26 mouse cellular contexts compared by ENCODE assay signal in genomic region chr19:33326706-33327641, GRCm38 (mm10).
DNase-seq lines count a peak whose midpoint lies in the region; ATAC-seq lines count a peak whose summit lies in the region.
"Had no signal": no experiment of that assay in that cellular context is flagged by ENCODE, and none has a peak within 500 bp of the region (broad histone marks: within the 10 kb centered on the region; RNA-seq: fewer than 3 reads in every experiment).

No protein-coding gene starts in this region.

- peak; percentile 53 for DNase-seq in forebrain, embryonic 14.5 days (ENCODE audit: low spot score)
- peak; percentile 42 for DNase-seq in Muller cell, postnatal 12 days (ENCODE audit: inconsistent ontology term)
- DNase-seq in fibroblast of lung, adult 2 months (ENCODE audit: low read depth) = peak; percentile 17
- DNase-seq in adrenal gland, adult 18-20 months (ENCODE audit: low spot score in 2 of 2) = no peak
- DNase-seq in yolk sac, embryonic 10.5 days (ENCODE audit: low spot score) = no peak
- no peak for DNase-seq in heart, postnatal 36 days
- DNase-seq: adrenal gland, postnatal 25 days; cerebellum, adult 18-20 months; cerebellum, postnatal 10 days; gastrocnemius, postnatal 25 days; heart, adult 11 months; kidney, adult 11 months; kidney, postnatal 36 days; liver, postnatal 0 days; lung, postnatal 4 days; right cerebral cortex, postnatal 4 days had no signal

- H3K9me3 ChIP-seq in forebrain, embryonic 14.5 days (replicated peaks; ENCODE audit: control insufficient read depth, low read length) = no peaks in the 10 kb centered on the region
- no peaks in the 10 kb centered on the region for H3K9me3 ChIP-seq in forebrain, embryonic 12.5 days
- H3K9me3 ChIP-seq: embryonic facial prominence, embryonic 13.5 days; heart, embryonic 12.5 days; limb, embryonic 13.5 days; liver, embryonic 12.5 days; midbrain, embryonic 13.5 days; neural tube, embryonic 13.5 days had no signal

- WGBS in forebrain, embryonic 14.5 days = 29% methylated on average over 4 of the region's 4 CpGs
- 35% methylated on average over 4 of the region's 4 CpGs for WGBS in forebrain, embryonic 12.5 days

- H3K9ac ChIP-seq in forebrain, embryonic 14.5 days (ENCODE audit: low read length) = no peak overlapping the region
- H3K9ac ChIP-seq in forebrain, embryonic 12.5 days = no peak overlapping the region
- H3K9ac ChIP-seq: embryonic facial prominence, embryonic 13.5 days; heart, embryonic 12.5 days; hindbrain, embryonic 14.5 days; limb, embryonic 13.5 days; liver, embryonic 12.5 days; liver, postnatal 0 days; midbrain, embryonic 13.5 days; neural tube, embryonic 13.5 days had no signal

- H3K27ac ChIP-seq in forebrain, embryonic 14.5 days (ENCODE audit: low read depth, low read length) = no peak overlapping the region
- no peak overlapping the region for H3K27ac ChIP-seq in forebrain, embryonic 12.5 days
- H3K27ac ChIP-seq: embryonic facial prominence, embryonic 13.5 days; hindbrain, embryonic 14.5 days; layer of hippocampus, adult 2 months; limb, embryonic 13.5 days; liver, embryonic 12.5 days; midbrain, embryonic 13.5 days; neural tube, embryonic 13.5 days had no signal

- H3K27me3 ChIP-seq in forebrain, embryonic 14.5 days (replicated peaks; ENCODE audit: control insufficient read depth, insufficient read depth, low read length) = no peaks in the 10 kb centered on the region
- no peaks in the 10 kb centered on the region for H3K27me3 ChIP-seq in forebrain, embryonic 12.5 days
- H3K27me3 ChIP-seq: embryonic facial prominence, embryonic 13.5 days; heart, embryonic 12.5 days; limb, embryonic 13.5 days; liver, embryonic 12.5 days; midbrain, embryonic 13.5 days; neural tube, embryonic 13.5 days had no signal

- H3K4me3 ChIP-seq in forebrain, embryonic 14.5 days (ENCODE audit: low read depth, low read length) = no peak overlapping the region
- H3K4me3 ChIP-seq in forebrain, embryonic 12.5 days (replicated peaks) = no peak overlapping the region
- H3K4me3 ChIP-seq: embryonic facial prominence, embryonic 13.5 days; heart, embryonic 12.5 days; layer of hippocampus, adult 2 months; limb, embryonic 13.5 days; liver, embryonic 12.5 days; midbrain, embryonic 13.5 days; neural tube, embryonic 13.5 days had no signal

- H3K4me1 ChIP-seq in forebrain, embryonic 14.5 days (ENCODE audit: control insufficient read depth, insufficient read depth, low read length) = no peaks in the 10 kb centered on the region
- no peaks in the 10 kb centered on the region for H3K4me1 ChIP-seq in forebrain, embryonic 12.5 days
- H3K4me1 ChIP-seq: embryonic facial prominence, embryonic 13.5 days; heart, embryonic 12.5 days; limb, embryonic 13.5 days; liver, embryonic 12.5 days; midbrain, embryonic 13.5 days; neural tube, embryonic 13.5 days had no signal

- no peaks in the 10 kb centered on the region for H3K36me3 ChIP-seq in forebrain, embryonic 14.5 days (ENCODE audit: control insufficient read depth, insufficient read depth, low read length)
- no peaks in the 10 kb centered on the region for H3K36me3 ChIP-seq in forebrain, embryonic 12.5 days (replicated peaks)
- H3K36me3 ChIP-seq: embryonic facial prominence, embryonic 13.5 days; heart, embryonic 12.5 days; limb, embryonic 13.5 days; liver, embryonic 12.5 days; midbrain, embryonic 13.5 days; neural tube, embryonic 13.5 days had no signal

- intact Hi-C loops in heart, postnatal 36 days (cut with DNase I) = no loop called here

- ATAC-seq in forebrain, embryonic 14.5 days = peak; percentile 77
- no peak for ATAC-seq in forebrain, embryonic 12.5 days (ENCODE audit: low FRiP score)
- ATAC-seq: CD4-positive, CD25-positive, alpha-beta regulatory T cell, adult 4 months; liver, embryonic 12.5 days; liver, postnatal 0 days; midbrain, embryonic 13.5 days had no signal

- no peak overlapping the region for H3K4me2 ChIP-seq in forebrain, embryonic 14.5 days (ENCODE audit: low read length)
- H3K4me2 ChIP-seq in forebrain, embryonic 12.5 days = no peak overlapping the region
- H3K4me2 ChIP-seq: embryonic facial prominence, embryonic 13.5 days; heart, embryonic 12.5 days; hindbrain, embryonic 14.5 days; limb, embryonic 13.5 days; liver, embryonic 12.5 days; midbrain, embryonic 13.5 days; neural tube, embryonic 13.5 days had no signal

Comparison
In these comparisons a context has a peak if more than half of its experiments do, and no peak if none do; other contexts are left out.
1. DNase-seq: peak in forebrain, embryonic 14.5 days (single experiment), Muller cell, postnatal 12 days (single experiment) and fibroblast of lung, adult 2 months (single experiment); none in adrenal gland, adult 18-20 months (0 of 2), yolk sac, embryonic 10.5 days (single experiment) and heart, postnatal 36 days (0 of 2).